In the genomic region with DNA sequence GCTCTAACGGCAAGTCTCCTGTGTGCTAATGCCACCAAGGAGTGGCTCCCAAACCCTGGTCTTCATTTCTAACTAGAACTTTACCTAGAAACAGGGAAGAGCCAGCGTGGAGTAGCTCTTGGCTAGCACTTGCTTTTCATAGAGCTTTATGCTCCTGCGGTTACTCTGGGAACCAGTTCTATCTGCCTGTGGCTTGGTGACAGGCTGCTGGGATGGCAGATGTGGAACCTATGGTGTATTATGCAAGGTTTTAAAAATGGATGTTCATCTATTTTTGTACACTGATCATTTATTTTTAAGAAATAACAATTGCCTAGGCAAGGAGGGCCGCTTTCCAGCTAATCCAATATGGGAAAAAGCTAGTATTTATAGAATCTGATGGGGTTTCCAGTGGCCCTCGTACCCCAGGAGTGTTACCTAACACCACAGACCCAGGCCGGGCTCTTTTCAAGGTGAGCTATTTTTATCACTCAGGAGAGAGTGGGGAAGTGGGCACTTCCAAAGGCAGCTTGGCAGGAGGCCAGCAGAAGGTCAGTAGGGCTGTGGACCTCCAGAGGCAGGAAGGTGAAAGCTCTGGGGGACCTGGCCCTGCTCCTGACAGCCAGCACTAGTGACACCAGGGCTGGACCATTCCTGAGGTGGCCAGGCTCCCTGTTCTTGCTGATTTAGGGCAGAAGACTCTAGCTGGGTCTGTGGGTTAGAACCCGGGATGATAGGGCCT, we compare ENCODE assay signal across 13 mouse cellular contexts. TPM values are rescaled to one million over a fixed set of nuclear protein-coding genes. Genes with fewer than 3 reads are reported as not detected.
A peak's percentile ranks its signal among the peaks of the same experiment; 100 is the strongest.
DNase-seq lines count a peak whose midpoint lies in the region; ATAC-seq lines count a peak whose summit lies in the region.
"Had no signal": no experiment of that assay in that cellular context is flagged by ENCODE, and none has a peak within 500 bp of the region (broad histone marks: within the 10 kb centered on the region; RNA-seq: fewer than 3 reads in every experiment).

No protein-coding gene starts in this region.

- H3K27ac ChIP-seq in liver, embryonic 16.5 days (ENCODE audit: low read length): no peak overlapping the region
- no peak overlapping the region for H3K27ac ChIP-seq in forebrain, embryonic 14.5 days (ENCODE audit: low read depth, low read length)
- no peak overlapping the region for H3K27ac ChIP-seq in hindbrain, embryonic 14.5 days
- H3K27ac ChIP-seq: embryonic facial prominence, embryonic 12.5 days; limb, embryonic 15.5 days had no signal

- H3K4me2 ChIP-seq in liver, embryonic 16.5 days (ENCODE audit: low read depth, low read length): no peak overlapping the region
- no peak overlapping the region for H3K4me2 ChIP-seq in forebrain, embryonic 14.5 days (ENCODE audit: low read length)
- H3K4me2 ChIP-seq in hindbrain, embryonic 14.5 days (replicated peaks): no peak overlapping the region
- H3K4me2 ChIP-seq: embryonic facial prominence, embryonic 12.5 days; limb, embryonic 15.5 days had no signal

- peak; percentile 56 for ATAC-seq in liver, embryonic 16.5 days (ENCODE audit: low read depth)
- ATAC-seq in forebrain, embryonic 14.5 days: no peak
- ATAC-seq in hindbrain, embryonic 14.5 days (ENCODE audit: low FRiP score): no peak
- ATAC-seq in erythroblast, adult 5-6 weeks (replicated peaks; ENCODE audit: low FRiP score, poor library complexity, severe bottlenecking): no peak
- ATAC-seq: intestine, embryonic 16.5 days had no signal

- peak; percentile 60 for DNase-seq in layer of hippocampus, adult 9-11 months
- no peak for DNase-seq in layer of hippocampus, adult 11-12 months (ENCODE audit: low spot score)
- DNase-seq in heart, adult 9 months (ENCODE audit: low spot score in 2 of 2): peak; percentile 29 to 71
- peak; percentile 66 to 76 for DNase-seq in heart, postnatal 10 days
- no peak for DNase-seq in forebrain, embryonic 14.5 days (ENCODE audit: low spot score)
- DNase-seq in hindbrain, embryonic 14.5 days (ENCODE audit: low spot score): no peak
- DNase-seq: thymus, postnatal 4 days had no signal

- no peaks in the 10 kb centered on the region for H3K9me3 ChIP-seq in liver, embryonic 16.5 days (replicated peaks; ENCODE audit: control insufficient read depth, low read length)
- H3K9me3 ChIP-seq in forebrain, embryonic 14.5 days (replicated peaks; ENCODE audit: control insufficient read depth, low read length): no peaks in the 10 kb centered on the region
- no peaks in the 10 kb centered on the region for H3K9me3 ChIP-seq in hindbrain, embryonic 14.5 days (ENCODE audit: control insufficient read depth, low read length)
- H3K9me3 ChIP-seq: embryonic facial prominence, embryonic 12.5 days; limb, embryonic 15.5 days had no signal

- H3K27me3 ChIP-seq in liver, embryonic 16.5 days (ENCODE audit: control insufficient read depth, insufficient read depth, low read depth, low read length): no peaks in the 10 kb centered on the region
- H3K27me3 ChIP-seq in forebrain, embryonic 14.5 days (replicated peaks; ENCODE audit: control insufficient read depth, insufficient read depth, low read length): no peaks in the 10 kb centered on the region
- H3K27me3 ChIP-seq in hindbrain, embryonic 14.5 days (ENCODE audit: control insufficient read depth, insufficient read depth, low read length): no peaks in the 10 kb centered on the region
- H3K27me3 ChIP-seq: embryonic facial prominence, embryonic 12.5 days; limb, embryonic 15.5 days had no signal

- WGBS in liver, embryonic 16.5 days (ENCODE audit: insufficient replicate concordance): 78% methylated on average over 7 of the region's 7 CpGs
- WGBS in forebrain, embryonic 14.5 days: 91% methylated on average over 7 of the region's 7 CpGs
- WGBS in hindbrain, embryonic 14.5 days: 93% methylated on average over 7 of the region's 7 CpGs

- peaks cover 60% of the 10 kb centered on the region for H3K36me3 ChIP-seq in liver, embryonic 16.5 days (ENCODE audit: control insufficient read depth, insufficient read depth)
- H3K36me3 ChIP-seq in forebrain, embryonic 14.5 days (ENCODE audit: control insufficient read depth, insufficient read depth, low read length): peaks cover 67% of the 10 kb centered on the region
- peaks cover 69% of the 10 kb centered on the region for H3K36me3 ChIP-seq in hindbrain, embryonic 14.5 days (replicated peaks; ENCODE audit: control insufficient read depth, insufficient read depth)

- intact Hi-C loops in heart, postnatal 10 days (cut with DNase I): no loop called here

- no peak overlapping the region for H3K9ac ChIP-seq in liver, embryonic 16.5 days (ENCODE audit: low read depth, low read length)
- no peak overlapping the region for H3K9ac ChIP-seq in forebrain, embryonic 14.5 days (ENCODE audit: low read length)
- H3K9ac ChIP-seq in hindbrain, embryonic 14.5 days: no peak overlapping the region
- H3K9ac ChIP-seq: embryonic facial prominence, embryonic 12.5 days; limb, embryonic 15.5 days had no signal

- H3K4me1 ChIP-seq in liver, embryonic 16.5 days (ENCODE audit: control insufficient read depth, low read depth, low read length): no peaks in the 10 kb centered on the region
- H3K4me1 ChIP-seq in forebrain, embryonic 14.5 days (ENCODE audit: control insufficient read depth, insufficient read depth, low read length): no peaks in the 10 kb centered on the region
- H3K4me1 ChIP-seq in hindbrain, embryonic 14.5 days (replicated peaks; ENCODE audit: control insufficient read depth, insufficient read depth, low read length): no peaks in the 10 kb centered on the region

- H3K4me3 ChIP-seq in liver, embryonic 16.5 days (ENCODE audit: low read depth, low read length): no peak overlapping the region
- H3K4me3 ChIP-seq in forebrain, embryonic 14.5 days (ENCODE audit: low read depth, low read length): no peak overlapping the region
- H3K4me3 ChIP-seq in hindbrain, embryonic 14.5 days (replicated peaks; ENCODE audit: low read length): no peak overlapping the region
- H3K4me3 ChIP-seq: embryonic facial prominence, embryonic 12.5 days; limb, embryonic 15.5 days had no signal

RNA-seq across cellular contexts. Expression of a gene that starts 41.6 kb away (rescaled TPM):
- total RNA-seq in heart, postnatal 10 days (2021): 1 to 10 TPM; 2.8 to 3.3 TPM
- not detected in 2 replicates for polyA plus RNA-seq in liver, embryonic 16.5 days (2015; fragmentation: Nextera tagmentation; extraction: Ambion mirVana)
- polyA plus RNA-seq in forebrain, embryonic 14.5 days (2014; fragmentation: Nextera tagmentation; extraction: Ambion mirVana): 8.8 and 9.3 TPM in 2 replicates
- 22.3 and 25.2 TPM in 2 replicates for polyA plus RNA-seq in hindbrain, embryonic 14.5 days (2014; fragmentation: Nextera tagmentation; extraction: Ambion mirVana)
- total RNA-seq in erythroblast, adult 5-6 weeks (2015; ENCODE audit: low replicate concordance): not detected in 2 replicates
- total RNA-seq in erythroblast, adult 5-6 weeks (2017; ENCODE audit: low replicate concordance): 0.84 TPM in 1 of 2 replicates, not detected in the other
- total RNA-seq: gastrocnemius, adult 18-20 months had no signal

Comparison
In these comparisons a context has a peak if more than half of its experiments do, and no peak if none do; other contexts are left out.
1. DNase-seq: peak in layer of hippocampus, adult 9-11 months (single experiment), heart, adult 9 months (2 of 2) and heart, postnatal 10 days (2 of 2); none in layer of hippocampus, adult 11-12 months (single experiment), forebrain, embryonic 14.5 days (single experiment) and hindbrain, embryonic 14.5 days (single experiment).